Mouse (Mus musculus): Measurements from ENCODE around the gene Ankrd13d. TPM values are rescaled to one million over a fixed set of nuclear protein-coding genes. Genes with fewer than 3 reads are reported as not detected.

The Ankrd13d gene
- total RNA-seq, 2 experiments from 2014 or later, result 0.62 to 0.90 TPM

GRCm38 (mm10) chr19:4231253-4232185, 51.4 kb downstream of the Ankrd13d start, which contains the start of gene Pold4:
Pold4 (plus strand) TSS chr19:4231899.
- peak; percentile 99 for DNase-seq
- intact Hi-C loops (cut with DNase I; ENCODE audit: low total_unique reads), result no loop called here

GRCm38 (mm10) chr19:4230415-4230814, 52.5 kb downstream of the Ankrd13d start:
- DNase-seq, result no peak
- intact Hi-C loops (cut with DNase I; ENCODE audit: low total_unique reads), result no loop called here

GRCm38 (mm10) chr19:4229451-4230076, 53.4 kb downstream of the Ankrd13d start:
- no peak for DNase-seq
- intact Hi-C loops (cut with DNase I; ENCODE audit: low total_unique reads), result no loop called here

- intact Hi-C loops (cut with DNase I; ENCODE audit: low total_unique reads), result no loop called here
- DNase-seq, result no peak
These were observed 54.0 kb downstream of the Ankrd13d start for GRCm38 (mm10) chr19:4228891-4229290.

- intact Hi-C loops (cut with DNase I; ENCODE audit: low total_unique reads), result no loop called here
- DNase-seq, result peak; percentile 67
These were observed 54.9 kb downstream of the Ankrd13d start for GRCm38 (mm10) chr19:4227894-4228678.

- DNase-seq, result no peak
- intact Hi-C loops (cut with DNase I; ENCODE audit: low total_unique reads), result no loop called here
These were observed 55.5 kb downstream of the Ankrd13d start for GRCm38 (mm10) chr19:4227446-4227845.

- DNase-seq, result no peak
- intact Hi-C loops (cut with DNase I; ENCODE audit: low total_unique reads), result no loop called here
These were observed 56.2 kb downstream of the Ankrd13d start for GRCm38 (mm10) chr19:4226779-4227178.

- DNase-seq, result no peak
- intact Hi-C loops (cut with DNase I; ENCODE audit: low total_unique reads), result no loop called here
These were observed 60.8 kb downstream of the Ankrd13d start for GRCm38 (mm10) chr19:4222165-4222564.

- intact Hi-C loops (cut with DNase I; ENCODE audit: low total_unique reads), result no loop called here
- DNase-seq, result peak; percentile 53
These were observed 61.8 kb downstream of the Ankrd13d start for GRCm38 (mm10) chr19:4220957-4221743.

- intact Hi-C loops (cut with DNase I; ENCODE audit: low total_unique reads), result no loop called here
- no peak for DNase-seq
These were observed 62.5 kb downstream of the Ankrd13d start for GRCm38 (mm10) chr19:4220416-4220815.

Small RNAs within 50 kb of the gene (microRNA-seq; reads per million reads assigned to microRNA genes)
- gene Mir6985, result 0 to 0.32 reads per million in 2 experiments

Other genes with a start within 250 kb of the Ankrd13d start
- 100 to 1,000 TPM; 228 to 235 TPM for gene Gstp1, start 245.2 kb downstream of the Ankrd13d start, total RNA-seq (2021)
- 10 to 100 TPM; 72.8 to 85.9 TPM for gene Gstp2, start 237.1 kb downstream of the Ankrd13d start, total RNA-seq (2021)
- gene Gstp3, start 223.6 kb downstream of the Ankrd13d start, total RNA-seq (2021), result not detected
- gene Cabp2, start 201.6 kb downstream of the Ankrd13d start, total RNA-seq (2021), result not detected
- 10 to 100 TPM; 17.3 to 17.5 TPM for gene Cdk2ap2, start 186.0 kb downstream of the Ankrd13d start, total RNA-seq (2021)
- gene Pitpnm1, start 183.1 kb downstream of the Ankrd13d start, total RNA-seq (2021), result 1 to 10 TPM; 3.7 to 4.2 TPM
- 10 to 100 TPM; 51.4 to 57.9 TPM for gene Aip, start 157.3 kb downstream of the Ankrd13d start, total RNA-seq (2021)
- not detected for gene Gpr152, start 143.3 kb downstream of the Ankrd13d start, total RNA-seq (2021)
- gene Cabp4, start 139.1 kb downstream of the Ankrd13d start, total RNA-seq (2021), result under 1 TPM in 1 of 2 experiments, not detected in 1; 0.14 TPM
- gene Coro1b, start 134.5 kb downstream of the Ankrd13d start, total RNA-seq (2021), result 10 to 100 TPM; 31.7 to 31.8 TPM
- gene Ptprcap, start 129.5 kb downstream of the Ankrd13d start, total RNA-seq (2021), result under 1 TPM; 0.29 to 0.78 TPM
- 10 to 100 TPM; 28.5 to 31.3 TPM for gene Rps6kb2, start 119.8 kb downstream of the Ankrd13d start, total RNA-seq (2021)
- 10 to 100 TPM; 23.4 to 27.5 TPM for gene Carns1, start 107.7 kb downstream of the Ankrd13d start, total RNA-seq (2021)
- 1 to 10 TPM; 2.7 TPM for gene Tbc1d10c, start 91.9 kb downstream of the Ankrd13d start, total RNA-seq (2021)
- 100 to 1,000 TPM; 266 to 269 TPM for gene Ppp1ca, start 91.1 kb downstream of the Ankrd13d start, total RNA-seq (2021)
- 1 to 10 TPM; 3.1 to 3.4 TPM for gene Rad9a, start 81.5 kb downstream of the Ankrd13d start, total RNA-seq (2021)
- gene Clcf1, start 68.9 kb downstream of the Ankrd13d start, total RNA-seq (2021), result 1 to 10 TPM in 1 of 2 experiments, under 1 TPM in 1; 0.58 to 1.2 TPM
- gene AC109138.7, start 68.8 kb downstream of the Ankrd13d start, total RNA-seq (2021), result not detected
- gene Pold4, start 51.2 kb downstream of the Ankrd13d start, total RNA-seq (2021), result 10 to 100 TPM; 21.4 to 22.7 TPM
- 1 to 10 TPM; 2.6 to 4.4 TPM for gene Ssh3, start 14.0 kb downstream of the Ankrd13d start, total RNA-seq (2021)
- 10 to 100 TPM; 31.8 to 36.4 TPM for gene Grk2, start 23.1 kb upstream of the Ankrd13d start, total RNA-seq (2021)
- gene Kdm2a, start 115.1 kb upstream of the Ankrd13d start, total RNA-seq (2021), result 10 to 100 TPM; 27.7 to 29.0 TPM
- gene Rhod, start 156.3 kb upstream of the Ankrd13d start, total RNA-seq (2021), result 1 to 10 TPM; 1.0 to 2.0 TPM
- 1 to 10 TPM; 2.1 to 5.4 TPM for gene Syt12, start 194.3 kb upstream of the Ankrd13d start, total RNA-seq (2021)
- gene 2010003K11Rik, start 215.4 kb upstream of the Ankrd13d start, total RNA-seq (2021), result not detected
- gene Pcx, start 227.3 kb upstream of the Ankrd13d start, total RNA-seq (2021), result 10 to 100 TPM; 16.1 to 17.4 TPM

Measured in gastrocnemius, postnatal 14 days (tissue).